Mouse (Mus musculus): Measurements from ENCODE around the gene Rac1.

Gene Rac1

DNA sequence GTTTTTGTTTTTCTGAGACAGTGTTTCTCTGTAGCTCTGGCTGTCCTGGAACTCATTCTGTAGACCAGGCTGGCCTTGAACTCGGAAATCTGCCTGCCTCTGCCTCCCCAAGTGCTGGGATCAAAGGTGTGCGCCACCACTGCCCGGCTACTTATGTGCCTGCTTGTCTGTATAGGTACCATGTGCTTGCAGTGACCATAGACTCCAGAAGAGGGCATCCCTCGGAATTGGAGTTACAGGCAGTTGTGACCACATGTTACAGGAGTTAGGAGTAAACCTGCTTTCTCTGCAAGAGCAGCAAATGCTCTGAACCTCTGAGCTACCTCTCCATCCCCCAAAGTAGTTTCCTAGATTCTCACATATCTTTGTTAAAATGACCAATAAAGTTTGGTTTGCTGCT is 36.1 kb downstream of the Rac1 start:
- DNase-seq = no peak

- no peak for DNase-seq
Observed at GRCm38 (mm10) chr5:143489749-143490342, 38.0 kb downstream of the Rac1 start.

GRCm38 (mm10) chr5:143487998-143488397 is 39.8 kb downstream of the Rac1 start:
- DNase-seq = no peak

GRCm38 (mm10) chr5:143487193-143487592 is 40.6 kb downstream of the Rac1 start:
- DNase-seq = no peak

GRCm38 (mm10) chr5:143484955-143485354 is 42.9 kb downstream of the Rac1 start:
- no peak for DNase-seq

DNA sequence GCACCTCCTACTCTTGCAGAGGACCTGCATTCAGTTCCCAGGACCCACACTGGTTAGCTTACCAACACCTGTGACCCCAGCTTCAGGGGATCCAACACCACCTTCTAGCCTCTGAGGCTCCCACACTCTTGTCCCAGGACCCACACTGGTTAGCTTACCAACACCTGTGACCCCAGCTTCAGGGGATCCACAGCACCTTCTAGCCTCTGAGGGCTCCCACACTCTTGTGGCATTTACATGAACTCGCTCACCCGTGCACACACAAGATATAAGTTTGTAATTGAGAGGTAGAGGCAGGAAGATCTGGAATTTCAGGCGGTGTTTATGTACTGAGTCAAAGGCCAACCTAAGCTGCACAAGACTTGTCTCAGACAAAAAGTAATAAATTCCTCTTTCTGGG is 49.9 kb downstream of the Rac1 start:
- no peak for DNase-seq

DNA sequence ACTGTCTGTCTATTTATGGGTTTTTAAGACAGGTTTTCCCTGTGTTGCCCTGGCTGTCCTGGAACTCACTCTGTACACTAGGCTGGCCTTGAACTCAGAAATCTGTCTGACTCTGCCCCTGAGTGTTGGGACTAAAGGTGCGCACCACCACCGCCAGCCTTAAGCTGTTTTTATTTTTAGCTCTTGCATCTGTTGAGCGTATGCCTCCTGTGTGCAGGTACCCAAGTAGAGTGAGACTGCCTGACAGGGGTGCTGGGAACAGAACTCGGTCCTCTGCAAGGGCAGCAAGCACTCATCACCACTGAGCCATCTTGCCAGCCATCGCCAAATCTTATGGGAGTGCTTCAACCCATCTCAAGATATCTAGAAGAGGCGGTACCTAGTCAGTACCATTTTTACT is 51.8 kb downstream of the Rac1 start:
- no peak for DNase-seq

GRCm38 (mm10) chr5:143475153-143475844 is 52.5 kb downstream of the Rac1 start:
- no peak for DNase-seq

DNA sequence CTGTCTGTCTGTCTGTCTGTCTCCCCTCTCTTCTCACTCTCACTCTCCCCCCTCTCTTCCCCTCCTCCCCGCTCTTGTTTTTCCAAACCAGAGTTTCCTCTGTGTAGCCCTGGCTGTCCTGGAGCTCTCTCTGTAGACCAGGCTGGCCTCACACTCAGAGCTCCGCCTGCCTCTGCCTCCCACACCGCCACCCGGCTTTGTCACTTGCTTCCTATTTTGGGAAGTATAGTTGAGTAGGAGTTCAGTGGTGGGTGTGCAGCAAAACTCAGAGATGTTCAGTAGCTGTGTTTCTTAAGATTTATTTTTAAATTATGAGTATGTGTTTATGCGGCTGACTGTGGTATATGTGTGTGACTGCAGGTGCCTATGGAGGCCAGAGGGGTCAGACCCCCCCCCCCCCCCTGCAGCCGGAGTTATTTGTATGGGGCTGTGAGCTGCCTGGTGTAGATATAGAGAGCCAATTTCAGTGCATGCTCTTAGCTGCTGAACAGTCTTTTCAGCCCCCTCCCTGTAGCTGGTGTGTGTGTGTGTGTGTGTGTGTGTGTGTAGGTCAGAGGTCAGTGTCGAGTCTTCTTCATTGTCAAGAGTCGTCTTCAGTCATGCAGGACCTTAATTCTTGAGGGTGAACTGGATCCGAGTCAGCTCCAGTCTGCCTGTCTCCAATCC is 55.8 kb downstream of the Rac1 start:
- DNase-seq = no peak

GRCm38 (mm10) chr5:143471165-143471546 is 56.7 kb downstream of the Rac1 start:
- no peak for DNase-seq

- peak; percentile 86 for DNase-seq
Observed at GRCm38 (mm10) chr5:143470421-143471164, 57.2 kb downstream of the Rac1 start.

- no peak for DNase-seq
Observed at GRCm38 (mm10) chr5:143469628-143470027, 58.2 kb downstream of the Rac1 start.

DNA sequence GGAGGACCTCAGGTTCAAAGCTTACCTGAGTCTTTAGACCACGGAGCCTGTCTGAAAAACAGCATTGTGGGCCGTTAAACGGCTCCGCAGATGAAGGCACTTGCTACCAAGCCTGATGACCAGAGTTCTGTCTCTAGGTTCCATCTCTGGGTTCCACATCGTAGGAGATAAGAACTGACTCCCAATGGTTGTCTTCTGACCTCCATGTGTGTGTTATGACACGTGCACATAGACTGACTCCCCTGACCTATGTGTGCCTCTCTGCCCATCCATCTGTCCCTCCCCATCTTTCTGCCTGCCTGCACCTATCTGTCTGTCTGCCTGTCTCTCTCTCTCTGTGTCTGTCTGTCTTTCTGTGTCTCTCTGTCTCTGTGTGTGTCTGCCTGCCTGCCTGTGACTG is 59.9 kb downstream of the Rac1 start:
- no peak for DNase-seq

DNA sequence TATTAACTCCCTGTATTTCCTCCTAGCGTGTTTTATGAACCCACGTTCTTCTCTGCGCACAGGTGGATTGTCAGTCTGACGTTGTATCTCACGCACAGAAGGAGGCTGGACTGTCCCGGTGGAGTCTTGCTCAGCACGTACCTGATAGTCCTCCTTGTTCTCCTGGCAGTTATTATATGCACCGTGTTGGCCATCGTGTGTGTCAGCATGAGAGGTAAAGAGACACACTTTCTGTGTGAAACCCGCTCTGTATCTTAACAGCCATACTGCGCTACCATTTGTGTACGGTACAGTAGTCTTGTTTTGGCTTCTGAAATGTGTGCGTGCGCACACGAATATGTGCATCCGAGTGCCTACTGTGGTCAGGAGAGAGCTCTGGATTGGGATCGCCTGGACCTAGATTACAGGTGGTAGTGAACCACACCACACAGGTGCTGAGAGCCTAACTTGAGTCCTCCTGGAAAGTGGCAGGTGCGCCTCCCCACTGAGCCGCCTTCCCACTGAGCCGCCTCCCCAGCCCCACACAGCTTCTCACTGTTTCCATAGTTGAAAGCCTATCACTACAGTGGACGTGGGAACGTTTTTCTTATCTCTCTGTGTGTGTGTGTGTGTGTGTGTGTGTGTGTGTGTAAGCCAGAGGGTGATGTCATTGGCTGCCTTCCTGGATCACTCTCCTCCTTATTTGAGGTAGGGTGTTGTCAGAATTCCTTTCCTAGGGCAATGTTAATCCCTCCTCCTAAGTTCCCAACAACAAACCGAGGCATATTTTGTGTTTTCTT is 60.8 kb downstream of the Rac1 start:
- DNase-seq = no peak

DNA sequence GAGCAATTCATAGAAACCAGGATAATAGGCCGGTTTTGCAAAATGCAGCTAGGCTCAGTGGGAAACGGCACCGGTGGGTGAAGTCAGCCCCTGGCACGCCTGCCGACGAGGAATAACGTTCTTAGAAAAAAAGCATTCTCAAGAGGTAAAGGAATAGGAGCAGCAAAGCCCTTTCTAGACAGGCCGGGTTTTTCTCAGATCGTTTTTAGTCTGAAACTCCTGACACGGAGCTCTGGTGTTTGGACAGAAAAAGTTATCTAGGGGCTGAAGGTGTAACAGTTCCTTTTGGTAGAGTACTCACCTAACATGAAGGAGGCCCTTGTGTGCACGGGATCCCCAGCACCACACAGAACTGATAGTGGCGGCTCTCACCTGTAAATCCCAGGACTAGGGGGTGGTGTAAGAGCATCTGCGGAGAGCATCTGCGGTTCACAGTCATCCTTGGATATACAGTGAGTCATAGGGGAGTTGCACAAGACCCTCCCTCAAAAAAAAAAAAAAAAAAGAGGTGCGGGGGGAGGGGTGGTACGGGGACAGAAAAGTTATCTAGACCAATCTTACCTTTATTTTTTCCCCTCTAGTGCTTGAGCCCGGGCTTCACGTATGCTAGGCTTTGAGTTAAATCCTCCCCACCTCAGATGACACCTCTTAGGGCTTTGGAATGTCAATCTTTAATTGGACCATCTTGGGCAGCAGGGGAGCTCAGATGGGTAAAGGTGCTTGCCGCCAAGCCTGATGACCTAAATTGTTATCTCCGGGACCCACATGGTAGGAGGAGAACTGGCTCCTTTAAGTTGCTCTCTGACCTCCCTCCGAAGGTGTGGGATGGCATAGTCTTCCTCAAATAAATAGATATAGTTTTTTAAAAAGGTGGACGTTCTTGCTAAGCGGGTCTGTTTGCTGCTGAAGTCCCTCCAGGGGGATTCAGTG is 62.4 kb downstream of the Rac1 start:
- DNase-seq = no peak

DNA sequence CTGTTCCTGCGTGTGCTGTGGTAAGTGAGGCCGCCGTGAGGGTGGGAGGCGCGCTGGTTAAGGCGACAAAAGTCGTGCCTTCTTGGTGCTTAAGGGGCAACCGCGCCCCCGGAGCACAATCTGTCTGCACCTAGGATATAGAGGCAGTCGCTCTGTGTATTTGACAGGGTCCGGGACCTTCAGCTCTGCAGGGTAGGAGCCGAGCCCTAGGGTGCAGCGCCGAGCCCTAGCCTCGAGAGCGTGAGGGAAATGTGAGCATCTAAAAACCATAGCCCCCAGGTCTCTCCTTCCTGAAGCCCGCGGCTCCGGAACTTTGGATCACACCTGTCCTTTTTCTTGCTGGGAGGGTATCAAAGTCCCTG is 63.1 kb downstream of the Rac1 start:
- DNase-seq = no peak

GRCm38 (mm10) chr5:143464100-143464756 is 63.6 kb downstream of the Rac1 start, which contains the start of gene Daglb:
TSS of gene Daglb (plus strand) at chr5:143464584.
- peak; percentile 91 for DNase-seq

DNA sequence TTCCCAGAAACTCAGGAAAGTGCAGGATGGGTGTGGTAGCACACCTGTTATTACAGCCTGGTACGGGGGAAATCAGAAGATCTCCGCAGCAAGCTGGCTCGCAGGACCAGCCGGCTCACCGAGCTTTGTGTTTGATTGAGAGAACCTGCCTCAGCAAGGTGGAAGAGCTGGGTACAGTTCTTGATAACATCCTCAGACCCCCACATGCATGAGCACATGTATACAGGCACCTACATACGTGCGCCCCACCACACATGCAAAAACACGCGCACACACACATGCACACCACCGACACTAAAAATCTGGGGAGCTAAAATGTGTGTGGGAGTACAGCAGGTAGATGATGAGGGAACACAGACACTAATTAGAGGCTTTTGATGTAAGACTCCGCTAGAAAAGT is 64.2 kb downstream of the Rac1 start:
- no peak for DNase-seq
